Mouse (Mus musculus): ENCODE measurements around the gene Lrrc42. TPM values are rescaled to one million over a fixed set of nuclear protein-coding genes. Genes with fewer than 3 reads are reported as not detected.

Gene Lrrc42
- polyA plus RNA-seq, 1 experiment from 2014 or later: 15.0 TPM

DNA sequence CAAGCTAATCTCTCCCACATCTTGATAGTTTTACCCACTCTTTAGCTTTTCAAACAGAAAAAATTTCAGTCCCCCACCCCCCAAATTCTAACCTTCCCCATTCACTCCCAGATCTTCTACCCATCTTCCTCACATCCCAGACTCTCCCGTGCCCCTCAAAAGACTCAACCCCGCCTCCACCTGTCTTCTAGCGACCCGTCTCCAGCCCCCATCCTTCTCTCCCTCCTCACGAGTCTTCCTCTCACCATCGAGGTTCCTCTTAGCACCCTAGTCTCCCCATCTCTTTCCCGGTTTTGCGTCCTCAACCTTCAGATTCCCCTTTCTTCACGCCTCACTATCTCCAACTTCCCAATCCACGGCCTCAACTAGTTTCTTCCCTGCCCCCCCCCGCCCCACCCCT, 810 bp downstream of the Lrrc42 start:
- H3K27ac ChIP-seq (ENCODE audit: low read depth): no peak overlapping the region
- ATAC-seq (no peak), DNase-seq (no peak)
- H3K36me3 ChIP-seq (replicated peaks; ENCODE audit: insufficient read depth, low read length): no peaks in the 10 kb centered on the region
- H3K27me3 ChIP-seq (ENCODE audit: insufficient read depth, low read length): no peaks in the 10 kb centered on the region
- H3K4me2 ChIP-seq (ENCODE audit: low read depth, low read length): peak overlapping the region; percentile 92
- H3K9me3 ChIP-seq (ENCODE audit: low read length): no peaks in the 10 kb centered on the region
- peak overlapping the region; percentile 83 for H3K9ac ChIP-seq (replicated peaks)
- TF ChIP-seq CTCF (IDR thresholded peaks at IDR 0.05; ENCODE audit: low read depth): no peak
- no peak for TF ChIP-seq EP300 (IDR thresholded peaks at IDR 0.05; ENCODE audit: low read depth)
- H3K4me1 ChIP-seq (ENCODE audit: insufficient read depth): peaks cover 13% of the 10 kb centered on the region; the same call in 1 of the 2 replicates
- peak overlapping the region; percentile 62 for H3K4me3 ChIP-seq (ENCODE audit: low read depth, low read length)
- 3% methylated on average over 11 of the region's 11 CpGs for WGBS (ENCODE audit: insufficient replicate concordance)

GRCm38 (mm10) chr4:107250494-107250893, 2.8 kb downstream of the Lrrc42 start:
- DNase-seq (peak; percentile 21), ATAC-seq (no peak)

GRCm38 (mm10) chr4:107249471-107249870, 3.9 kb downstream of the Lrrc42 start:
- no peaks in the 10 kb centered on the region for H3K9me3 ChIP-seq (ENCODE audit: low read length)
- no peak overlapping the region for H3K4me2 ChIP-seq (ENCODE audit: low read depth, low read length)
- WGBS (ENCODE audit: insufficient replicate concordance): 66% methylated on average over 2 of the region's 2 CpGs
- TF ChIP-seq CTCF (IDR thresholded peaks at IDR 0.05; ENCODE audit: low read depth) (no peak), EP300 (IDR thresholded peaks at IDR 0.05; ENCODE audit: low read depth) (no peak)
- H3K27me3 ChIP-seq (ENCODE audit: insufficient read depth, low read length): no peaks in the 10 kb centered on the region
- no peaks in the 10 kb centered on the region for H3K36me3 ChIP-seq (replicated peaks; ENCODE audit: insufficient read depth, low read length)
- H3K4me3 ChIP-seq (ENCODE audit: low read depth, low read length): no peak overlapping the region
- DNase-seq: no peak
- no peak overlapping the region for H3K27ac ChIP-seq (ENCODE audit: low read depth)
- no peak for ATAC-seq
- H3K9ac ChIP-seq (replicated peaks): no peak overlapping the region
- H3K4me1 ChIP-seq (ENCODE audit: insufficient read depth): peaks cover 16% of the 10 kb centered on the region; the same call in 1 of the 2 replicates

More at GRCm38 (mm10) chr4:107250494-107250893, 2.8 kb downstream of the Lrrc42 start:
- WGBS (ENCODE audit: insufficient replicate concordance): 25% methylated on average over 4 of the region's 4 CpGs
- Histone ChIP-seq H3K9me3 (ENCODE audit: low read length) (no peaks in the 10 kb centered on the region), H3K27ac (ENCODE audit: low read depth) (no peak overlapping the region), H3K4me3 (ENCODE audit: low read depth, low read length) (no peak overlapping the region), H3K36me3 (replicated peaks; ENCODE audit: insufficient read depth, low read length) (no peaks in the 10 kb centered on the region), H3K4me2 (ENCODE audit: low read depth, low read length) (no peak overlapping the region), H3K27me3 (ENCODE audit: insufficient read depth, low read length) (no peaks in the 10 kb centered on the region), H3K4me1 (ENCODE audit: insufficient read depth) (peaks cover 14% of the 10 kb centered on the region; the same call in 1 of the 2 replicates), H3K9ac (replicated peaks) (no peak overlapping the region)
- TF ChIP-seq CTCF (IDR thresholded peaks at IDR 0.05; ENCODE audit: low read depth): peak; percentile 82
- no peak for TF ChIP-seq EP300 (IDR thresholded peaks at IDR 0.05; ENCODE audit: low read depth)

DNA sequence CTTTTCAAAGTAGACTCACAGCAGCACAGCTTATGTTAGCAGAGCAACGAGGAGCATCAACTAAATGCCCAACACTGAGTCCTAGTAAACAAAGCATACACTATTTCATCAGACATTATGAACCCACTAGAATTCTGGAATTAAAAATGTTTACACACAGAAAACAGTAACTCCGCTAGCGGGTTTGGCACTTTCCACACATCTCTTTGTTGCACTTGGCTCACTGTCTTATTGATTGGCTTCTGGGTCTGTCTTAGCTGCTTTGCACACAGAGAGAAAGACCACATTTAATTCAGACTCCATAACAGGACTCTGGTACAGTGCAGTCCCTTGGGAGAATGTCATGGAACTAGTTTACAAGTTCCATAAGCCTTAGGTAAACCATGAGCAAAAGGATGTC, 5.3 kb downstream of the Lrrc42 start:
- no peaks in the 10 kb centered on the region for H3K9me3 ChIP-seq (ENCODE audit: low read length)
- 0 out of 2 replicates have a peak overlapping the region, but pooled peaks have one; percentile 63 for H3K27ac ChIP-seq (ENCODE audit: low read depth)
- H3K4me2 ChIP-seq (ENCODE audit: low read depth, low read length): no peak overlapping the region
- H3K9ac ChIP-seq (replicated peaks): no peak overlapping the region
- H3K4me3 ChIP-seq (ENCODE audit: low read depth, low read length): no peak overlapping the region
- 71% methylated on average over 3 of the region's 3 CpGs for WGBS (ENCODE audit: insufficient replicate concordance)
- DNase-seq (no peak), ATAC-seq (peak; percentile 13; the same call in 1 of the 2 replicates)
- no peak for TF ChIP-seq CTCF (IDR thresholded peaks at IDR 0.05; ENCODE audit: low read depth)
- no peak for TF ChIP-seq EP300 (IDR thresholded peaks at IDR 0.05; ENCODE audit: low read depth)
- no peaks in the 10 kb centered on the region for H3K27me3 ChIP-seq (ENCODE audit: insufficient read depth, low read length)
- peaks cover 21% of the 10 kb centered on the region; the same call in 1 of the 2 replicates for H3K4me1 ChIP-seq (ENCODE audit: insufficient read depth)
- no peaks in the 10 kb centered on the region for H3K36me3 ChIP-seq (replicated peaks; ENCODE audit: insufficient read depth, low read length)

DNA sequence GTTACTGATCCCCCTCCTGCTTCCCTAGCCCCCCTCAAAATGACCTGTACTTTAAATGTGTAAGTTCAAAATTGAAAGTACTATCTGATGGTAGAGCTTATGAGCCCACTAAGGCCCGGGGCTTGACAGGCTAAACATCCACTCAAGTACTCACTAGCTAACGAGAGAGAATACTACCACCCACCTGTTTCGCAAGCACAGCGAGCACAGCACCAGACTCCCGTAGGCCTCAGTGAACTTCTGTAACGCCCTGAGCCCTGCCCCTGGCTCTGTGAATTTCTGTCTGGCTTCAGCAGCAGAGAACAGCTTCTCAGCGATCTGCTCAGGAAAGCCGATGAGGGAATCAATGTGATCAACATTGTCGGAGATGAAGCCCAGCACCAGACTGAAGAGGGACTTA, 6.2 kb downstream of the Lrrc42 start:
- Histone ChIP-seq H3K4me1 (ENCODE audit: insufficient read depth) (peaks cover 16% of the 10 kb centered on the region; the same call in 1 of the 2 replicates), H3K27me3 (ENCODE audit: insufficient read depth, low read length) (no peaks in the 10 kb centered on the region), H3K9ac (replicated peaks) (no peak overlapping the region), H3K36me3 (replicated peaks; ENCODE audit: insufficient read depth, low read length) (no peaks in the 10 kb centered on the region), H3K9me3 (ENCODE audit: low read length) (no peaks in the 10 kb centered on the region), H3K27ac (ENCODE audit: low read depth) (peak overlapping the region; percentile 63), H3K4me3 (ENCODE audit: low read depth, low read length) (no peak overlapping the region), H3K4me2 (ENCODE audit: low read depth, low read length) (no peak overlapping the region)
- DNase-seq: peak; percentile 49
- no peak for TF ChIP-seq CTCF (IDR thresholded peaks at IDR 0.05; ENCODE audit: low read depth)
- TF ChIP-seq EP300 (IDR thresholded peaks at IDR 0.05; ENCODE audit: low read depth): no peak
- peak; percentile 74 for ATAC-seq
- WGBS (ENCODE audit: insufficient replicate concordance): 63% methylated on average over 9 of the region's 9 CpGs

DNA sequence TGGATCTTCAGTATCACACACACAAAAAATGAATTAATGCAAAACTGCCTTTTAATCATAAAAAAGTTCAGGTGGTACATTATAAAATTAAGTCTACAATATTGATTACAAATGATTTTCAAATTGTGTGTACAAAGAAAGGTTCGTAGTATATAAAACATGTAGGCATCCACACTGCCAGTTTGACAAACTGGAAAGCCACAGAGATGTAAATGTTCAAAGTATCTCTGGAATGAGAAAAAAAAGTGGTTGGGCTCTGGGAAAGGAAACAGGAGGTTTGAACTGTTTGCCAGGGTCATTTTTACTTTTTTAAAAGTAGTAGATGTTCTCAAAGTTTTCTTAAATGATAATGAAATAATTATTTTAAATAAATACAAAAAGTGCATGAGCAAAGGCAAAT, 7.3 kb downstream of the Lrrc42 start:
- no peak for TF ChIP-seq EP300 (IDR thresholded peaks at IDR 0.05; ENCODE audit: low read depth)
- TF ChIP-seq CTCF (IDR thresholded peaks at IDR 0.05; ENCODE audit: low read depth): no peak
- Histone ChIP-seq H3K4me1 (ENCODE audit: insufficient read depth) (peaks cover 16% of the 10 kb centered on the region; the same call in 1 of the 2 replicates), H3K9me3 (ENCODE audit: low read length) (no peaks in the 10 kb centered on the region), H3K9ac (replicated peaks) (no peak overlapping the region), H3K27ac (ENCODE audit: low read depth) (peak overlapping the region; percentile 67), H3K36me3 (replicated peaks; ENCODE audit: insufficient read depth, low read length) (no peaks in the 10 kb centered on the region), H3K27me3 (ENCODE audit: insufficient read depth, low read length) (no peaks in the 10 kb centered on the region), H3K4me2 (ENCODE audit: low read depth, low read length) (no peak overlapping the region), H3K4me3 (ENCODE audit: low read depth, low read length) (no peak overlapping the region)
- WGBS (ENCODE audit: insufficient replicate concordance): 65% methylated on average over 1 of the region's 1 CpGs
- no peak for DNase-seq
- ATAC-seq: no peak
